Mouse (Mus musculus): ENCODE data around the gene B4galnt1. TPM values are rescaled to one million over a fixed set of nuclear protein-coding genes. Genes with fewer than 3 reads are reported as not detected.
"Not testable (repeated sequence)": the region's sequence is repeated elsewhere in the genome, so short reads cannot be mapped to it uniquely, and the experiment has no call there.

The B4galnt1 gene
- total RNA-seq, 1 experiment from 2014 or later, result 14.6 TPM

- DNase-seq, result no peak
Observed at GRCm38 (mm10) chr10:127189116-127189650, 24.2 kb downstream of the B4galnt1 start.

- peak; percentile 64 for DNase-seq
Observed at GRCm38 (mm10) chr10:127189651-127190381, 24.8 kb downstream of the B4galnt1 start, which contains the start of gene Arhgef25. Gene Arhgef25 (minus strand): TSS chr10:127190083.

DNA sequence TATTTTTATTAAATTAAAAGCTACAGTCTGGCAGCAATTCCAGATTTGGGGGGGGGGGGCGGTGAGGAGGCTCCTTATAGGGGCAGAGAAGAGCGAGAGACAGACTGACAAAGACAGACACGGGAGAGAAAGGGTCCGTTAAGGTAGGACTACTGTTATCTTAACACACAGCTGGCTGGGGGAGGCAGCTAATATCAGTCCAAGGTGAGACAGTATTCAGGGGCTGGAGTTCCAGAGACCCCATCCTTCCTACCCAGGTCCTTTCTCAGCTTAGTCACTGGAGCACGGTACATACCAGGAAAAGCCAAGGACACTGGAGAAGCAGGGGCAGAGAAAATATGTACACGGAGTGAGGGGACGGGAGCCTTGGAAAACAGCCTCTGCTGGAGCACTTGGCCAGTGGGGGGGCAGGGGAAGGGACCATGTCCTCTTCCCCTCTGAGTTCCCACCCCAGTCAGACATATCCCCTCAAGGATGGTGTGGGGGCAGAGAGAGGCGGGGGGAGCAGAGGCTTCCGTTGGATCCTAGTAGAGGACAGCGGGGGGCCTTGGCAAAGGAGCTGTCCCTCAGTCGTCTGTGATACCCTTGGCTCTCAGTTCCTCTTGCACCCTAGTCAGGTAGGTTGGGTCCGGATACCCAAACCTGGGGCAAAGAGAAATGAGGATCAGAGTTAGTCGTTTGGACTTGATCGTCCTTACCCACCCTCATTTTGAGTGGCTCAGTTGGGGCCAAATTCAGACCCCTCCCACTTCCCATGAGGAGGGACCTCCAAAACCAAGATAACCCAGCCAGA is 25.6 kb downstream of the B4galnt1 start:
- DNase-seq, result no peak

- DNase-seq, result no peak
Observed at GRCm38 (mm10) chr10:127191191-127192056, 26.4 kb downstream of the B4galnt1 start.

DNA sequence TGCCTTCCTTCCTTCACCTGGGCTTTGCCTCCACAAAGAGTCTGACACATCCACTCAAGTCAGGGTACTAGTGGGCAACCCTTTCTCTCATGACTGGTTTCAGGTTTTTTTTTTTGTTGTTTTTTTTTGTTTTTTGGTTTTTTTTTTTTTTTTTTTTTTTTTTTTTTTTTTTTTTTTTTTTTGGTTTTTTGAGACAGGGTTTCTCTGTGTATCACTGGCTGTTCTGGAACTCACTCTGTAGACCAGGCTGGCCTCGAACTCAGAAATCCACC is 27.0 kb downstream of the B4galnt1 start:
- DNase-seq, result not testable (repeated sequence)

- DNase-seq, result no peak
Observed at GRCm38 (mm10) chr10:127193011-127193410, 28.0 kb downstream of the B4galnt1 start.

DNA sequence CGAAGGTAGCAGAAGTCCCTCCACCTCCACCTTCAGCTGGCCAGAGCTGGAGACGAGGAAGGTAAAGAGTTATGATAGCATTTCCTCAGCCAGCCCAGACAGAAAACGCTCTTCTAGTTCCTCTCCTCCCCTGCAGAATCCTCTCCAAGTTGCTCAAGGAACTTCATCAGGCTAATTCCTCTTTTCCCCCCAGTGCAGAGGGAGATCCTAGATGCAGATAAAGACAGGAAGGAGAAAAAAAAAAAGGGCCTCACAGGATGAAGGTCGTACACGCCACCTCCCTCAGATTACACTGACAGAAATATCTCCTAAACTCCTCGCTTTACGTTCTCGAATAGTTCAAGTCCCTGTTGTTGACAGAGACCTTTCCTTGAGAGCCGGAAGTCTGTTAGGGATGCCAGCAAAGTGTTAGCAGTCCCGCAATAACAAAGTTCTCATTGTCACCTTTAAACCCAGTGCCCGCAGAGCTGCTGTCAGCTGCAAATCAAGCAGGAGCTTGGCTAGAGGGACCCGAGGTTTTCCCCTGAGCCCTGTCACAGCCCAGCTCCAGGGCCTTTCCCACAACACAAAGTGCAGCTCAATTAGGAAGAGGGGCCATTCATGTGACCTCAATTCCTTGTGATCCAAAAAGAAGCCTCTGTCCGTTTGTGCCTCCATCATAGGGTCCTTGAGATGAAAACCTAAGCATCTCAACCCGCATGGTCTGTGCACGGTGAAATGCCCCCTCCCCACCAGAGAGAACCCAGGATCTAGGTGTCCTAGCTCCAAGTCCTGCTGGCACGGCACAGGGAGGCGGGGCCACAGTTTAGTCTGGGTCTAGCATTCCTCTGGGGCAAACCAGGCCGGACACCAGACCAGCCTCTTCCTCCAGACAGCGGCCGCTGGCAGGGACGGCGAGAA is 29.7 kb downstream of the B4galnt1 start:
- peak; percentile 81 for DNase-seq

- peak; percentile 68 for DNase-seq
Observed at GRCm38 (mm10) chr10:127195328-127196129, 30.5 kb downstream of the B4galnt1 start, which contains the start of gene Dtx3. Gene Dtx3 (minus strand): TSS chr10:127195728.

- DNase-seq, result peak; percentile 77
Observed at GRCm38 (mm10) chr10:127196392-127196791, 31.4 kb downstream of the B4galnt1 start.

GRCm38 (mm10) chr10:127197104-127197503 is 32.1 kb downstream of the B4galnt1 start:
- no peak for DNase-seq

DNA sequence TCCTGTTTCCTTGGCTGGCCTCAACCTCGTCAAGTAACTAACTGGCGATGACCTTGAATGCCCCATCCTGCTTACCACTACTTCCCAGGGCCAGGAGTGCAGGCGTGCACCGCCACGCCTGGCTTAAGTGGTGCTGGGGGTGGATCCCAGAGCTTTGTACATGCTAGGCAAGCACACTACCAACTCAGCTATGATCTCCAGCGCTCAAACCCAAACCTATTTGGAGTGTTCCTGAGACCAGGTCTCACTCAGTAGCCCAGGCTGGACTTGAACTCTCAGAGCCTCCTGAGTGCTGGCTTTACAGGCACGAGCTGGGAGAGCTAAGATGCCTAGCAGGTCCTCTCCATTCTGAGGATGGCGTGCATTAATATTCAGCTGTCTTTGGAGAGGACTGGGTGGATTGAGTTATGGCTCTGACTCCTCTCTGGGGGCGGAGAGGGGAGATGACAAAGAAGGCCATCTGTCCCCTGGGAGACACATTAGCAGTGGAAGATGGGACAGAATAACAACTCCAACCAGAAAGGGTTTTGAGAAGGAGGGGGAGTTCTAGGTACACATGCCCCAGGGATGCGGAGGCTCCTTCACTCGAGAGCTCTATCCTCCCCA is 32.6 kb downstream of the B4galnt1 start:
- DNase-seq, result no peak

GRCm38 (mm10) chr10:127198492-127198891 is 33.5 kb downstream of the B4galnt1 start:
- no peak for DNase-seq

DNA sequence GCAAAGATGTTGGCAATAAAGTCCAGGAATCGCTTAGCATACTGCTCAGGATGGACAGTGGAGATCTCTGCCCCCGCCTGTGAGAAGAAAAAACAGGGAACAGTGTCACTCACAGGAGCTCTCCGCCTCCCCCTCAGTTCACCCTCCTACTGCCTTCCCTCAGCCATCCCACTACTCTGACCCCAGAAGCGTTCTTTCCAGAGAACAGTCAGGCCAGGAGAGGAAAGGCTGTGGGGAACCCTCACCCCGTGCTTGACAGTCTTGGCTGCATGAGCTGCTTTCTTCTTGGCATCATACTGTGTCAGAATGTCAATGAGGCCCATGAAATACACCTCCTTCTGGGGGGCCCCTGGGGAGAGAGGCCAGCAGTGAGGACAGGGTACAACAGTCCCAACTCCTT is 34.0 kb downstream of the B4galnt1 start:
- DNase-seq, result no peak

DNA sequence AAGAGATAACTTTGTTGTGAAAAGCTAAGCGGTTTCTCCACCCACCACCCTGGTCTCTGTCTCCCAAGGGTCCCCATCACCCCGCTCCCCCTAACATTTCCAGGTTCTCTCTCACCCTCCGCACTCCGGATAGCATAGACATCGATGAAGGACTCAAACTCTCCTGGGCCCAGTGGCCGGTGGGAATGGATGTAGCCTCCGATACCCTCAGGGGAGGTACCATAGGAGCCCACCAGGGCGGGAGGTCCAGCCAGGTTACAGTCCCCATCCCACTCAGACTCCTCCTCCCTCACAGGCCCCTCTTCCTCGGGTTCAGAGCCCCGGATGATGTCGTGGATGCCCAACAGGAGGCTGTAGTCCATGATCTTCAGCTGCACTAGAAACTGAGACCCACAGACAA is 34.4 kb downstream of the B4galnt1 start:
- no peak for DNase-seq

- no peak for DNase-seq
Observed at GRCm38 (mm10) chr10:127200279-127200678, 35.3 kb downstream of the B4galnt1 start.

DNA sequence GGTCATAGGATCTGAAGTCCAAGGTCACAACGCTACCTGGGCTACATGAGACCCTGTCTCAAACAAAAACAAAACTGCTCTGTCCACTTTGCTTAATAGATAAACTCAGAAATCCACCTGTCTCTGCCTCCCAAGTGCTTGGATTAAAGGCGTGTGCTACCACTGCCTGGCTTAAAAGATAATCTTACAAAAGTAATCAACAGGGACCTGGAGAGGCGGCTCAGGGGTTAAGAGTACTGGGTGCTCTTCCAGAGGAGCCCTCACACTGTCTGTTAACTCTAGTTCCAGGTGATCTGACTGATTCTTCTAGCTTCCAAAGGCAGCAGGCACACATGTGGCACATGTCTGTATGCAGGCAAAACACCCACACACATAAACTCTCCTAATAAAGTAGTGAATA is 38.1 kb downstream of the B4galnt1 start:
- DNase-seq, result no peak

DNA sequence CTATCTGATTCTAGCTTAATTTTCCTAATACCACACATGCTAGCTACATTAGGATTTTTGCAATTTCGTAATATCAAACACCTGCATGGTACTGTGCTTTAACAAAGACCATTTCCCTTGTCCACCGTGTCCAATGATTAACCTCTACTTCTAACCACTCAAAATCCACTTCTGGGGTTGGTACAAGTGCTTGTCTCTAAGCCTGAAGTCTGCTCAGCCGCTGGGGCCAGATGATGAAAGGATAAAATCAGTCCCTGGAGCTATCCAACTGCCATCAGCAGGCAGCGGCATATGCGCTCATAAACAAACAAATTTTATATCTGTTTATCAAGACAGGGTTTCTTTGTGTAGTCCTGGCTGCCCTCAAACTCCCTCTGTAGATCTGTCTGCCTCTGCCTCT is 39.6 kb downstream of the B4galnt1 start:
- no peak for DNase-seq

DNA sequence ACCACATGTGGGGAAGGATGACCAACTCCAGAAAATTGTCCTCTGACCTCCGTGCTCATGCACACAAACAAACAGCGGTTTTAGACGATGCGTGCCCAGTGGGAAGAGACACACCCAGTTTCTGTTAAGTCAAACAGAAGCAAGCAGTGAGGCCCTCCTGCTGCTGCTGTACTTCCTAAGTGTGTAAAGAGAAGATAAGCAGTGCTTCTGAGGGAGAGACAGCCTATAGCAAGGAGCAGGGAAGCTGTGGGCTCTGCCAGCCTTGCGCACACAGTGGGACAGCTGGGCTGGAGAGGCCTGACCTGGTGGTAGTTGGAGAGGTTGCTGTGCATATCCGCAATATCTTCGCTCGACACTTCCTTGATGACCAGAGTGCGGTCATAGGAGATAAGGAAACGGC is 40.3 kb downstream of the B4galnt1 start:
- DNase-seq, result no peak

- no peak for DNase-seq
Observed at GRCm38 (mm10) chr10:127208921-127209320, 43.9 kb downstream of the B4galnt1 start.
